Mouse (Mus musculus) lung, embryonic 15.5 days (tissue): Measurements from ENCODE around the gene Slc6a3. TPM values are rescaled to one million over a fixed set of nuclear protein-coding genes. Genes with fewer than 3 reads are reported as not detected.

ENCODE experiments used
- ATAC-seq: fragments of 200-750 bp; cut with Nextera tagmentation; 2 replicates; pipeline ENCODE4 v1.8.0; 2017; ENCODE audit warnings: moderate number of reproducible peaks, borderline replicate concordance; ENCODE audit not compliant: low FRiP score, low TSS enrichment; ENCODE audit errors: extremely low read depth
- H3K27ac ChIP-seq: fragments of 300-500 bp; sonication (generic); 2 replicates; pipeline ENCODE4 v1.5.1; 2015; ENCODE audit warnings: moderate library complexity, mild to moderate bottlenecking, inconsistent platforms
- H3K27me3 ChIP-seq: fragments of 300-500 bp; sonication (generic); 2 replicates; pipeline ENCODE4 v1.6.1; 2015; ENCODE audit warnings: inconsistent platforms
- H3K36me3 ChIP-seq: fragments of 300-500 bp; sonication (generic); 2 replicates; pipeline ENCODE4 v1.6.1; 2015; ENCODE audit warnings: inconsistent platforms
- H3K4me1 ChIP-seq: fragments of 300-500 bp; sonication (generic); 2 replicates; pipeline ENCODE4 v1.6.1; 2015; ENCODE audit warnings: inconsistent platforms
- H3K4me2 ChIP-seq: fragments of 300-500 bp; sonication (generic); 2 replicates; pipeline ENCODE4 v1.6.1; 2015; ENCODE audit warnings: inconsistent platforms, mild to moderate bottlenecking, moderate library complexity
- H3K4me3 ChIP-seq: fragments of 300-500 bp; sonication (generic); 2 replicates; pipeline ENCODE4 v1.5.1; 2015; ENCODE audit warnings: mild to moderate bottlenecking, inconsistent platforms
- H3K9ac ChIP-seq: fragments of 300-500 bp; sonication (generic); 2 replicates; pipeline ENCODE4 v1.6.1; 2015; ENCODE audit warnings: inconsistent platforms
- H3K9me3 ChIP-seq: fragments of 300-500 bp; sonication (generic); 2 replicates; pipeline ENCODE4 v1.6.1; 2016; ENCODE audit warnings: inconsistent platforms
- WGBS: fragments of 180-500 bp; shearing (Covaris S2); methylation state at CpG from one replicate; pipeline ENCODE4 v1.1.7; 2015; 5-methylcytosine and 5-hydroxymethylcytosine counted together
- polyA plus RNA-seq: library from polyadenylated mRNA; unstranded; fragments of >200 nt; fragmentation: Nextera tagmentation; extraction: Ambion mirVana; gene quantifications from 2 replicates; pipeline ENCODE4 v1.2.1, GENCODE M21; 2015

Slc6a3 gene
- polyA plus RNA-seq, 1 experiment from 2014 or later: 0.06 TPM

DNA sequence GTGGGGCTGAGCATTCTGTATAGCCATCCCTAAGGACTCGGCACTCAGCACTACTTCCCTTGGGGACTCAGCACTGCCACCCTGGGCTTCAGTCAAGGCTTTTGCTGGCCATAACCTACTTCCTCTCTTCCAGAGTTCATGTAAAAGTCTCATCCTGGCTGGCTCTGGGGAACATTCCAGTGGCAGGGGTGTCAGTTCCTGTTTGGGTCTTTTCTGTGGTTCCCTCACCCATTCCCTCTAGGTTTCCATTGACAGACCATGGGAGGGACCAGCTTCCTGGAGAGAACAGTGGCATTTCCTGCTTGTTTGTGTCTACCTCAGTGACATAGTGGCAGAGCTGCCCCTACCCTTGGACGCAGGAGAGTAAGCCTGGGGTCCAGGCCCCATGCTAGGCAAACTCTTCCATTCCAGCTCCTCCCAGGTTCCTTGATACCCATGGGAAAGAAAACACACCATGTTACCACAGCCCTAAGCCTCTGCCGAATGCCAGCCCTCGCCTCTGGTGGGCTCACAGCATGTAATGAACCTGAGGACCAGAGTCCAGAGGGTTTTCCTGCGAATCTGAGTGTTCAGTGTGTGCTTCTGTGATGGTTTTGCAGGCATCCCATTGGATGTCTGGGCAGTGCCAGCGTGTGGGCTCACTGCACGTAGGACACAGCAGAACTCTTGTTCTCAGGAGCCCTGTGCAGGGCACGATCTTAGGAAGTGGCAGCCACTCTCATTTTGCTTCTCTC is 27.6 kb upstream of the Slc6a3 start:
- H3K27me3 ChIP-seq: no peaks in the 10 kb centered on the region
- H3K36me3 ChIP-seq: peaks cover 68% of the 10 kb centered on the region
- H3K27ac ChIP-seq: no peak overlapping the region
- no peak for ATAC-seq
- H3K4me1 ChIP-seq: no peaks in the 10 kb centered on the region
- no peaks in the 10 kb centered on the region for H3K9me3 ChIP-seq
- no peak overlapping the region for H3K9ac ChIP-seq
- no peak overlapping the region for H3K4me2 ChIP-seq
- WGBS: 85% methylated on average over 8 of the region's 8 CpGs
- H3K4me3 ChIP-seq: no peak overlapping the region

DNA sequence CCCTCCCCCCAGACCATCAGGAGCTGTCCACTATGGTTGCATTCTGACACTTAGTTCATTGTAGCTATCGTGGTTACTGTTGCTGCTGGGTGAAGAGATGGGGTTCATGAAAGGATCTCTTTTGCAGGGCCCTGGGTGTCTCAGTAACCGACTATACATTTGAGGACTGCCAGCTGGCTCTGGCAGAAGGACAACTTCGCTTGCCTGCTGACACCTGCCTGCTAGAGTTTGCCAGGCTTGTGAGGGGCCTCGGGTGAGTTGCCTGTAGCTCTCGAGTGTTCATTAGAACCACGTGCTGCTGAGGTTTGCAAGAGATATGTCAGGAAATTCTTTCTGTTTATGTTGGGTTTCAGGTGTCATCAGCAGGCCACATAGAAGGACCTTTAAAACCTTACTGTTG is 26.7 kb upstream of the Slc6a3 start:
- H3K4me2 ChIP-seq: no peak overlapping the region
- ATAC-seq: no peak
- H3K36me3 ChIP-seq: peaks cover 74% of the 10 kb centered on the region
- H3K27ac ChIP-seq: no peak overlapping the region
- WGBS: 61% methylated on average over 6 of the region's 6 CpGs
- H3K9ac ChIP-seq: no peak overlapping the region
- H3K4me1 ChIP-seq: no peaks in the 10 kb centered on the region
- H3K9me3 ChIP-seq: no peaks in the 10 kb centered on the region
- no peak overlapping the region for H3K4me3 ChIP-seq
- H3K27me3 ChIP-seq: no peaks in the 10 kb centered on the region

DNA sequence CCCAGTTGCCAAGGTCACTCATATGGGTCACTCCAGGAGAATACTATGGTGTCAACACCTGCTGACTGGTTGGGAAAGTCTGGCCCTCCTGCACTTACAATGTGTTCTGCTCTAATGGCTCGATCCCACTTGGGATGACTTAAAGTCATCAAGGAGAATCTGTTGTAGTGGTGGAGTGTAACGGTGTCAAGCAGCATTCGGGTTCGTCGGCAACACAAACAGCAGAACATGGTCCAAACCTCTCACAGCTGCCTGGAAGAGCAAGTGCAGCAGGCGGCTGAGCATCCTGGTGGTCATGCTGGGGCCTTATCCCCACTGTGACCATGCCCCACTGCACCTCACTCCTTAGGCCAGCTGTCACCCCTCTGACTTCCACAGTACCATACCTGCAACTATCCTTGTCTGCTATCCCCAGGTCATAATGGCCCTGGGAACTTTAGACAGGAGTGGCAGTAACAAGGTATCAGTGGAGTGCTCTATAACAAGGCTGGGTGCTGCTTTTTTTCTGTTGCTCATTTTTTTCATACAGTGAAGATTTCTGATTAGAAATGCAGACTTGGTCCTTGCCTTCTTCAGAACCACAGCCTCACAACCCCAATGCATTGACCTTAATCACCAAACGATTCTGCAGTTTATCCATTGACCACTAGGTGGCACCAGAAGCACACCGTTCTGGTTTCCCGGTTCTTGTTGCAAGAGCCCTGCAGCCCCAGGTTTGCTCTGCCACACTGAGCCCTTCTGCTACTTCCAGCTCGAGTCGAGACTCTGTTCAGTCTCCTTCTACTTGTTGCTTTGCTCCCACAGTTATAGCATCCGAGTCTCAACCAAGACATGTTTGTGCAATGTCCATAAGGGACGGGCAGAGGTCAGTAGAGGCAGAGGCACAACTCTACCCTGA is 23.5 kb upstream of the Slc6a3 start:
- Histone ChIP-seq H3K4me3 (no peak overlapping the region), H3K9ac (no peak overlapping the region), H3K4me1 (no peaks in the 10 kb centered on the region), H3K36me3 (peaks cover 76% of the 10 kb centered on the region), H3K9me3 (no peaks in the 10 kb centered on the region), H3K27me3 (no peaks in the 10 kb centered on the region), H3K27ac (no peak overlapping the region), H3K4me2 (no peak overlapping the region)
- ATAC-seq: no peak
- WGBS: 55% methylated on average over 13 of the region's 13 CpGs

DNA sequence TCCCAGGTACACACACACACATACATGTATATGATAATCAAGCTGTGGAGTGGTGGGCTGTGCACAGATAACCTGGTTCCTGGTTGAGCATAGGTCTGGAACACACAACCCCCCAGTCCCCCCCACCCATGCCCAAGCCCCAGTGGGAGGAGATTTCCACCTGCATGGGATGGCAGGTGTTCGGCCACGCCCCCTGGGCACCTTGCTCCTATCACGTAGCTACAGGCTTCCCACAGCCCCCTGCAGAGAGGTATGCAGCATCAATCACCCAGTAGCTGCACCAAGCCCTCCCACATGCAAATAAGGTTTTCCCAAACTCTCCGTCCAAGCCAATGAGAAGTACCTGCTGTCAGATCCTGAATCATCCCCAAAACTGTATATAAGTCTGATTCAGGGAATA is 19.7 kb upstream of the Slc6a3 start:
- Histone ChIP-seq H3K4me2 (no peak overlapping the region), H3K27me3 (no peaks in the 10 kb centered on the region), H3K4me3 (no peak overlapping the region), H3K4me1 (no peaks in the 10 kb centered on the region), H3K27ac (no peak overlapping the region), H3K9me3 (no peaks in the 10 kb centered on the region), H3K9ac (no peak overlapping the region), H3K36me3 (peaks cover 46% of the 10 kb centered on the region)
- WGBS: 64% methylated on average over 4 of the region's 4 CpGs
- 0 out of 2 replicates have a peak, but pooled peaks have one; percentile 41 for ATAC-seq

DNA sequence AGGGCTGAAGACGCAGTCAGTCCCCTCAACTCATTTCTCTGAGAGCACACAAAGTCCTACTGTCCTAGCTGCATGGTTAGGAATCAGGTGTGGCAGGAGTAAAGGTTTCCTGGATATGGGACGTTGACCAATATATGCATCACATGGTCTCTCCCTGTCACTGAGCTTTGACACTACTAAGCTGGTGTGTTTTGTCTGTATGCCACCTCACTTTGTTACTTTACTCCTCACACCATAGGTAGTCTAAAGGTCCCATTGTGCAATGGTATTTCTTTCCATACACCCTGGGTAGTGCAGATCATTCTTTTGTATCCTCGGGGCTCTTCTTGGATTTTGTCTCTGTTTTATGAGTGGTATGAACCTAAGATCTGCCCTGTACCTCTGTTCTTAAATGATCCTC is 2.8 kb upstream of the Slc6a3 start:
- no peak for ATAC-seq
- no peaks in the 10 kb centered on the region for H3K9me3 ChIP-seq
- H3K4me2 ChIP-seq: no peak overlapping the region
- WGBS: 88% methylated on average over 3 of the region's 3 CpGs
- H3K27me3 ChIP-seq: peaks cover 49% of the 10 kb centered on the region
- no peak overlapping the region for H3K27ac ChIP-seq
- no peak overlapping the region for H3K9ac ChIP-seq
- H3K4me3 ChIP-seq: no peak overlapping the region
- peaks cover 6% of the 10 kb centered on the region; the same call in 1 of the 2 replicates for H3K4me1 ChIP-seq
- no peaks in the 10 kb centered on the region for H3K36me3 ChIP-seq

DNA sequence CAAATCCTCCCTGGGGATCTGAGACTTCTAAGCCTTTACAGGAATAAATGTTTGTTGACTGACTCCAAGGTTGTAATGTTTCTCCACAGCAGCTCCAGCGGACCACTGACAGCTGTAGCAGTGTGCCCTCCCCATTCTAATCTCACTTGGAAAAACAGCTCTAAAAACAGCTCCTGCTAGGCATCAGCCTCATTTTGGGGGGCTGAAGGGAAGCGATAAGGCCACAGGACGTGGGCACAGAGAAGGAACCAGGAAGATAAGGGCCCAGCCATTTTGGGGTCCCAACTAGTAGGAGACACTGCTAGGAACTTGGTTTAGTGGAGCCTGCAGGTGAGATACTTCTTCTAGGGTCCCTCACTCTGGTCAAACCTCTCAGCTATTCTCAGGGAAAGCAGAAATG is 1.3 kb upstream of the Slc6a3 start:
- no peak overlapping the region for H3K9ac ChIP-seq
- no peak overlapping the region for H3K4me3 ChIP-seq
- H3K9me3 ChIP-seq: no peaks in the 10 kb centered on the region
- peaks cover 6% of the 10 kb centered on the region; the same call in 1 of the 2 replicates for H3K4me1 ChIP-seq
- H3K27ac ChIP-seq: no peak overlapping the region
- H3K4me2 ChIP-seq: no peak overlapping the region
- WGBS: 53% methylated on average over 3 of the region's 3 CpGs
- no peak for ATAC-seq
- peaks cover 51% of the 10 kb centered on the region for H3K27me3 ChIP-seq
- H3K36me3 ChIP-seq: no peaks in the 10 kb centered on the region

DNA sequence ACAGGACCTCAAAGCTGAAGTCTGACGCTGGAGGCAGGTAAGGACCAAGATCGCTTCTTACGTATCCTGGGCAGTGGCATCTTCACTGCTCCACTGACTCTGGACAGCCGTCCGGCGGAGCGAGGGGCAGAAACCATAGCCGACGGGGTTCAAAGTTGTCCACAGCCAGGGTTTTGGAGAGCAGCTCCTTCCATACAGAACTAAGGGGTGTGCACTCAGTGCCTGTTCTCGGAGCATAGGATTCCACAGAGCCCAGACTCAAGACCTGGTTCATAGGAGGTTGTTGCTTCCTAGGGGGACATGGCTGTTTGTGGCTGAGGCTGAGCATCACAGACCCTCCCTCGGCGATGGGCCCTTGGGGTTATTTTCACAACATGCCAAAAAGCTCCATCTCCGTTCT is 277 bp downstream of the Slc6a3 start:
- Histone ChIP-seq H3K27me3 (peaks cover 51% of the 10 kb centered on the region), H3K9me3 (no peaks in the 10 kb centered on the region), H3K4me3 (peak overlapping the region; percentile 39), H3K27ac (no peak overlapping the region), H3K4me1 (peaks cover 6% of the 10 kb centered on the region; the same call in 1 of the 2 replicates), H3K9ac (0 out of 2 replicates have a peak overlapping the region, but pooled peaks have one; percentile 23), H3K36me3 (no peaks in the 10 kb centered on the region), H3K4me2 (peak overlapping the region; percentile 81)
- 14% methylated on average over 13 of the region's 13 CpGs for WGBS
- no peak for ATAC-seq

DNA sequence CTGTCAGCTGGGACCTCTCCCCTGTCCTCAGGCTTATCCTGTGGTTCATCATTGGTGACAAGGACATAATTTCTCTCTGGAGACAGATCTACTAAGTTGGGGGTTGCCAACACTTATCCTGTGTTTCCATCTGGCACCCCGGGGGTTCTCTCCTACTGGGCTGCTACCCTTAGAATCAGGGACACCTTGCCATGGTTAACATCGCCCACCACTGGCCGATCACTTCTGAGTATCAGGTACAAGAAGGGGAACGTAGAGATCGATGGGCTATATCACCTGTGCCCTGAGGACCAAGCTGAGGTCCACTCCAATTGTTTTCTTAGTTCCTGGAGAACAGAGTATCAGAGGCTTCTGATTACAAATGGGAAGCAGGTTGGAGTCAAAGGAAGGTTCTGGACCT is 27.7 kb downstream of the Slc6a3 start:
- 80% methylated on average over 5 of the region's 5 CpGs for WGBS
- H3K9ac ChIP-seq: no peak overlapping the region
- no peak for ATAC-seq

DNA sequence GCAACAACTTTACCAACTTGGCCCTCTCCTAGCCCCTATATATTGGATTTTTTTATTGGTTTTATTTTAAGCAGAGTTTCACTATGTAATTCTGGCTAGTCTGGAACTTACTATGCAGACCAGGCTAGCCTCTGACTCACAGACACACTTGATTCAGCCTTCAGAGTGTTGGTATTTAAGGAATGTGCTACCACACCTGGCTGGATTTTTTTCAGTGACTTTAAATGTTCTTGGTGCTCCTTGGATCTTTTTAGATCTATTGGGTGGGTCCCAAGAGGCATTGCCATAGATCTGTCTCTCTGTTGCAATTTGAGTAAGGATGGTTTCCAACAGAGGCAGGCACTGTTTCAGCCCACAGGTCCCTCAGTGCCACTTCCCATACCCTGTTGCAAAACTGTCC is 38.5 kb downstream of the Slc6a3 start:
- Histone ChIP-seq H3K27ac (no peak overlapping the region), H3K4me2 (no peak overlapping the region), H3K4me1 (no peaks in the 10 kb centered on the region), H3K27me3 (no peaks in the 10 kb centered on the region), H3K4me3 (no peak overlapping the region), H3K36me3 (no peaks in the 10 kb centered on the region), H3K9ac (no peak overlapping the region), H3K9me3 (no peaks in the 10 kb centered on the region)
- no peak for ATAC-seq

More for the DNA sequence above, 27.7 kb downstream of the Slc6a3 start:
- H3K9me3 ChIP-seq: no peaks in the 10 kb centered on the region
- H3K36me3 ChIP-seq: no peaks in the 10 kb centered on the region
- H3K4me1 ChIP-seq: no peaks in the 10 kb centered on the region
- H3K27me3 ChIP-seq: no peaks in the 10 kb centered on the region
- no peak overlapping the region for H3K4me3 ChIP-seq
- H3K27ac ChIP-seq: no peak overlapping the region
- H3K4me2 ChIP-seq: no peak overlapping the region

DNA sequence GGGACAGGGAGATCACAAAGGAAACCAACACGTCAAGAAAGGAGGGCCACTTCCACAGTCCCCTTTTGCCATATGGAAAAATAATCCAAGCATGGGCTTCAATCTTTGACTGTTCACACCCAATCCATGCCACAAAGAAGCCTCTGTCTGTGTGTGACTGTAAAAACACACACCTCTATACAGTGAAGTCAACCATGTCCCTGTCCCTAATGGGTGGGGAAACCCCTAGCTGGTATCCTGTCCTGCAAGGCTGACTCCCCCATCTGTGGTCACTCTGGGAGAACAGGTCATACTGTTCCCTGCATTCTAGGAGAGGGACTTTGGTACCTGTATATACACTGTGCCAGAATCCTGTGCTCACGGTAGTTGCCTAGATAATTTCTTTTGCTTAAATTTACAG is 40.7 kb downstream of the Slc6a3 start:
- H3K27me3 ChIP-seq: no peaks in the 10 kb centered on the region
- H3K9ac ChIP-seq: no peak overlapping the region
- H3K9me3 ChIP-seq: no peaks in the 10 kb centered on the region
- no peak overlapping the region for H3K4me2 ChIP-seq
- H3K4me3 ChIP-seq: no peak overlapping the region
- H3K36me3 ChIP-seq: no peaks in the 10 kb centered on the region
- no peaks in the 10 kb centered on the region for H3K4me1 ChIP-seq
- WGBS: 56% methylated on average over 2 of the region's 2 CpGs
- H3K27ac ChIP-seq: no peak overlapping the region
- no peak for ATAC-seq

DNA sequence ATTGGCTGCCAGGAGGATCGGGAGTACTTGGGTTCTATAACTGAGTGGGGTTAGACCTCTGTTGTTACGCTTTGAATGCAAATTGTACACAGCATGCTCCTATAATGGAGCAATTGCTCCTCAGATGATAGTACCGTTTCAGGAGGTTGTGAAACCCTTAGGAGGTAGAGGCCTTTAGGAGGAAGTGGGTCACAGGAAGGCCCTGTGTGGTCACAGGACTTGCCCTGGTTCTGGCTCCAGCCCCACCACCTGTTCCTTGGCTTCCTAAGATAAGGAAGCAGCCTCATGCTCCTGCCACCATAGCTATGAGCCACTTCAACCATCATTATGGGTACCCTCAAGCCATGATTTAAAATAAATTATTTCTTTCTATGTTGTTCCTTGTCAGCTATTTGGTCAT is 54.9 kb downstream of the Slc6a3 start:
- Histone ChIP-seq H3K9me3 (no peaks in the 10 kb centered on the region), H3K27ac (no peak overlapping the region), H3K4me3 (no peak overlapping the region), H3K4me2 (no peak overlapping the region), H3K27me3 (peaks cover 2% of the 10 kb centered on the region; the same call in 1 of the 2 replicates), H3K4me1 (no peaks in the 10 kb centered on the region), H3K9ac (no peak overlapping the region), H3K36me3 (no peaks in the 10 kb centered on the region)
- WGBS: 75% methylated on average over 3 of the region's 3 CpGs
- ATAC-seq: no peak

DNA sequence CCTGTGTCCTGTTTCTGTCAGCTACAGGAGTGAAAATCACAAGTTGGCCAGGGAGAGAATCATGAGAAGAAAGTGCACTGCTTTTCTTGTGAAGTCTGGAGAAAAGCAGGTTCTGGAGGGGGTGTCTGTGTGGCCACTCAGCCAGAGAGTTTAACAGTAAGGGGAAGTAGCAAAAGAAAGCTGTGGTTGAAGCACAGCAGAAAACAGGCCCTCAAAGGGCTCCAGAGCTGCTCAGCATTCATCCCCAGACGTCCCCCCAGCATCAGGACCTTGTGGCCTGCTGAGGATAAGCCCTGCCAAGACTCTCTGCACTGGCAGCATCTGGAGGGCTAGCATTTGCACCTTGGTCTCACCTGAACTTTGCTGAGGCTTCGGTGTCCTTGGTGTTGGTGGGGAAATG is 56.0 kb downstream of the Slc6a3 start:
- Histone ChIP-seq H3K27ac (no peak overlapping the region), H3K4me2 (no peak overlapping the region), H3K4me1 (no peaks in the 10 kb centered on the region), H3K9ac (no peak overlapping the region), H3K27me3 (peaks cover 4% of the 10 kb centered on the region; the same call in 1 of the 2 replicates), H3K4me3 (no peak overlapping the region), H3K36me3 (no peaks in the 10 kb centered on the region), H3K9me3 (no peaks in the 10 kb centered on the region)
- WGBS: 42% methylated on average over 2 of the region's 2 CpGs
- ATAC-seq: no peak
